Mouse (Mus musculus): ENCODE results near the gene Herc1.
"Not testable (repeated sequence)": the region's sequence is repeated elsewhere in the genome, so short reads cannot be mapped to it uniquely, and the experiment has no call there.

The Herc1 gene

DNA sequence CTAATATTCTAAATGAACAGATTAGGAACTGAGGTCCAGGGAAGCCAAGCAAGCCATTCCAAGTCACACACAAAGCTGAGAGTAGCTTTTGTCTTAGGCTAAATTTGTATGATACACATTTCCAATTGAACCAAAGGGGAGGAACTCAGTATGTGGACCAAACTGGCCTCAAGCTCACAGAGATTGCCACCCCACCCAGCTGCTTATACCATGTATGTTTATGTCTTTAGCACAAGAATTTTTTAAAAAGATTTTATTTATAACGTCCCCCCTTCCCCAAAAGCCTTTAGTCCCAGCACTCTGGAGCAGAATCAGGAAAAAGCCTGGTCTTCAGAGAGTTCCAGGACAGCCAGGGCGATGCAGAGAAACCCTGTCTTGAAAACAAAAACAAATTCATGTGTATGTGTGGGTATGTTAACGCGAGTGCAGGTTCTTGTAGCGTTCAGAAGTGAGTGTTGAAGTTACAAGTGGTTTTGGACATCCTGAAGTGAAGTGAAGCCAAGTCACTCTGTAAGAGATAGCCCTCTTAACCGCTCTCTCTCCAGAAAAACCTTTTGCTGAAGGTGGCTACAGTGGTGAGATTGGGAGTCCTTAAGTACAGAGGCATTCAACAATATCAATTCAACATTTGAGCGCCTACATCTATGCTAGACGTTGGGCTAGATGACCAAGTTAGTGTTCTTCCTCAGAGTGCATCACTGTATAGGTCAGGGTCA, 948 bp upstream of the Herc1 start:
- no peak for DNase-seq

- DNase-seq = no peak
These were observed 659 bp downstream of the Herc1 start for GRCm38 (mm10) chr9:66350788-66351430.

DNA sequence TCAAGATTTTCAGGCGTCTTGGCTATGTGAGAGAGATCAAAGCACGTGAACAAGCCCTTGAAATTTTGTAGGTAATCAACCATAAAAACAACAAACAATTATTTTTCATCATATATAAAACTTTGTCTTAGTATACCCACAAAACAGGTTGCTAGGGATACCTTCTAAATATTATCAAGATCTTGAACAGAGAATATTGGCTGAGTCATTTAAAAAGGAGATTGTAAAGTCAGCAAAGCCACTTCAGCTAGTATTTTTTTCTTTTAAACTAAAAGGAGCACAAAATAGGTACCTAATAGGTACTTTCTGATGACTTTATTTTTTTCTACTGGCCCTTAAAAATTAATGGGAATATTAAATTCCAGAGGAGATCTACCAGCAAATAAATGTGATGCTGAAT, 2.5 kb downstream of the Herc1 start:
- DNase-seq = no peak

DNA sequence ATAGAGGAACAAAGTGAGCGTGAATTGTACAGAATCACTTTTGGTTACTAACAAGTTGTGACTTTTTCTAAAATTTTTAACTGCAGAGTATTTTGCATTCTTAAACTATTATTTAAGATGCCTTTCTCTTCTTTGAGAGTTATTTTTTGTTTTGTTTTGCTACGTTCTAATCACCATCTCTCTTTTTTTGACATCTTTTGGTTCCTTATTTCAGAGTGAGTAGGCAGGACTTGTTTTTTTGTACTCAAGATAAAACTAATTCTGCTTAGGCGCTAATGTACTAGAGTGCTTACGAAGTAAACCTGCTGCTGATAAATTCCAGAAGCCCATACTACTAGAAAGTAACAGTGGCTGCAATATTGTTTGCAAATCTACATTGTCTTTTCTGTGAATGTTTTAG, 8.9 kb downstream of the Herc1 start:
- DNase-seq = no peak

DNA sequence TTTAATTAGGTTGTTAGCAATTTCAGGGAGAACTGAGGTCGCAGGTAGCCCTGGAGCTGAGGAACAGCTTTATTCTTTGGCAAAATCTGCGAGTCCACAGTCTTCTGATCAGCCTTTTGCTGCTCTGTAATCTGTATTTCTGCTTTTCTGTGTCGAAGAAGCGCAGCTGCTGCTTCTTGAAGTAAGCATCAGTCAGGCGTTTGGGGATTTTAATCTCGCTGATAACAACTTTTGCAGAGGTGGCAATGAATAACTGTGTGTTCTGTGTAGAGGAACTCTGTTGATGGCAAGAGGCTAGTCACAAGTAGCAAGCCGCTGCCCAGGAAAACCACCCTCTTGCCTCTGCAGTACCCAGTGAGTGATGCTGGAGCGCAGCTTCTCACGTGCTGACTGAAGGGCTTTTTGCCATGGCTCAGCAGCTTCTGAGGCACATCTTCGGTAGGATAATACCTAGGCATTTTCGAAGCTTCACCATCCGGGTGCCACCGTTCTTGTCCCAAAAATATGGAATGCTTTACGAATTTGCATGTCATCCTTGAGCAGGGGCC, 10.0 kb downstream of the Herc1 start:
- no peak for DNase-seq

DNA sequence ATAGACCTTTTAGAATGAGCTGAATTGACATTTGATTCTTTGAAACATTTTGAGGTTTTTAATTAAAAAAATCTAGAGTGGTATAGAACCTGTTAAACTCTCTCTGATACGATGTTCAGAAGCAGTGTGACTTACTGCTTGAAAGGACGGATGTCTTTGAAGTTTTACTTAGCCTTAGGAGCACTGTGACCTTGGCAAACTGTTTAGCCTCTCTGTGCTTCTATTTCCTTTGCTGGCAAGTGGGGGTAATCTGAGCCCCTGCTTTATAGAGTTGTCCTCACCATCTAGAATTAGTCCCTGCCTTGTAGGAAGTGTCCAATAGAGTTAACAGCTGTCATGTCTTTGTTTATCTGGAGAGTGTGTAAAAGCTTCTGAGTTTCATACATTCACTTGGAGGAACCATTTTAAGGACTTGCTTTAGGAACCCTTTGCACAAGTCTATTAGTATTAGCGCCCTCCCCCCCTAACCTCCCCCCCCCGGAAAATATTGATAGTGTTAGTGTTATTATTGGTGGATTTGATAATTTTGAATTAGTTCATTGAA, 18.7 kb downstream of the Herc1 start:
- DNase-seq = no peak

GRCm38 (mm10) chr9:66370334-66370733, 20.1 kb downstream of the Herc1 start:
- no peak for DNase-seq

GRCm38 (mm10) chr9:66370847-66371246, 20.6 kb downstream of the Herc1 start:
- DNase-seq = no peak

DNA sequence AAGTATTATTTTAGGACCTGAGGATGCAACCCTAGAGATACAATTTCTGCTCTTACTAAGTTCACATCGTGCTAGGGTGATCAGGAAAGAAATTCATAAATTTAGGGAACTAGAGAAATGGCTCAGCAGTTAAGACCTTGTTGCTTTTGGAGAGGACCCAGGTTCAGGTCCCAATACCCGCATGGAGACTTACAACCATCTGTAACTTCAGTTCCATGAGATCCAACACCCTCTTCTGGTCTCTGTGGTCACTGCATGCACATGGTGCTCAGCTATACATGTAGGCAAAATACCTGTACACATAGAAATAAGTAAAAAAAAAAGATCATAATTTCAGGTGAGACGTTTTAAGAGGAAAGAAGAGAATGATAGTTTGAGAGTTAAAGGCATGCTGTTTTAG, 23.2 kb downstream of the Herc1 start:
- no peak for DNase-seq

- DNase-seq = no peak
These were observed 24.5 kb downstream of the Herc1 start for GRCm38 (mm10) chr9:66374495-66375478.

DNA sequence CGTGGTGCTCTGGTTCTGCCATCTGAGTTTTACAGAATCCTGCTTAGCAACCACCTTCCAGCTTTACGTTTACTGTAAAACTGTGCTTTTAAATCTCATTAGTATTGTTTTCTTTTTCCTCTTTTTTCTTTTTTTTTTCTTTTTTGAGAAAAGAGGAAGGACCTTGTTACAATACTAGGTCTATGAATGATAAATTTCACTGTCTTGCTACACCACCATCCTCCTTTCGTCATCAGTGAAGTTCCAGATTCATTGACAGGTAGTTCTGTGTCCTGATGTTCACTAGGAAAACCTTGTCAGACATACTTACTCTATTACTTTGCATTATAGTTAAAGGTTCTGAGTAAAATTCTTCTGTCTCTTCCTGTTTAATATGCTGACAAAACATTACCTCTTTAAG, 33.2 kb downstream of the Herc1 start:
- no peak for DNase-seq

- DNase-seq = not testable (repeated sequence)
These were observed 40.1 kb downstream of the Herc1 start for GRCm38 (mm10) chr9:66390338-66390737.

DNA sequence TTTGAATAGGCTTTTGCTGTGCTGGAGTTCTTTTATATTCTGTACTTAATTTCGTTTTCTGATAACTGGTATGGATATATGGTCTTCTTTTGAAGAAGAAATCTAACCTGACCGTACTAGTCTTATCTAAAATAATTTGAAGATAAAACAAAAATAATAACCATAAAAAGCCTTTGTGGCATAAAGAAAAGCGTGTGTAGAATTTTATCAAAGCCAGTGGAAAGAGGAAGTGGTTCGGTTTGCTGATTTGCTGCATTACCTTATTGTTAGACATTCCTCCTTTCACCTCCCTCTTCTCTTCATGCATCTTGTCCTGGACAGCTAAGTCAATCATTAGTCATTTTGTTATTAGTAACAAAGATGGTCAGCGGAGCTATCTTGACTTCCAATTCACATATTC, 43.1 kb downstream of the Herc1 start:
- no peak for DNase-seq

DNA sequence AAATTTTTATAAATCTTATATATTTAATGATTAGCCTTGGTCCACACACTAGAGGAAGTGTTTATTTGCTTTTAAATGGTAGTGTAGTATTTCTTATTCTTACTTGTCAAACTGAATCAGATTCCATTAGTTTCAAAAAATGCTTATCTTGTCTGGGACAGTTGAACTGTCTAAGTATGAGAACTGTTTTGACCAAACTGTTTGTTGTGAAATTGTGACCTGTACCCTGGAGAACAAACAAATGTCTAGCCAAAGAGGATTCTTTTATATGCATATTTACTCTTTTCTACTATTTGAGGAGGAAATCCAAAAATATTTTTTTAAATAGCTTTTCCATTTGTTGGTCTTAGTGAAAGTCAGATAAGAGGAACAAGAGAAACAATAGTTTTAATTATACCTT, 73.2 kb downstream of the Herc1 start:
- DNase-seq = no peak

- DNase-seq = no peak
These were observed 89.8 kb downstream of the Herc1 start for GRCm38 (mm10) chr9:66440007-66440406.

DNA sequence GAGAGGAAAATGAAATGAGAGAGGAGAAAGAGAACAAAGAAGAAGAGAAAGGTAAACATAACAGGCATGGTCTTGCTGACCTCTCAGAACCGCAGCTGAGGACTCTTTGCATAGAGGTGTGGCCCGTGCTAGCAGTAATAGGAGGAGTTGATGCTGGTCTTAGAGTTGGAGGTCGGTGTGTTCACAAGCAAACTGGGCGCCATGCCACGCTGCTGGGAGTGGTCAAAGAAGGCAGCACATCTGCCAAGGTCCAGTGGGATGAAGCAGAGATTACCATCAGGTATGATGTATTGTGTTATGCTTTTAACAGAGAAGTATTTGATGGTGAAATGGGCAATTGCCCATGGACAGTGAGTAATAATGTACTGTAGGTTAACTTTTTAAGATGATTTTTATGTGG, 98.0 kb downstream of the Herc1 start:
- peak; percentile 5 for DNase-seq

DNA sequence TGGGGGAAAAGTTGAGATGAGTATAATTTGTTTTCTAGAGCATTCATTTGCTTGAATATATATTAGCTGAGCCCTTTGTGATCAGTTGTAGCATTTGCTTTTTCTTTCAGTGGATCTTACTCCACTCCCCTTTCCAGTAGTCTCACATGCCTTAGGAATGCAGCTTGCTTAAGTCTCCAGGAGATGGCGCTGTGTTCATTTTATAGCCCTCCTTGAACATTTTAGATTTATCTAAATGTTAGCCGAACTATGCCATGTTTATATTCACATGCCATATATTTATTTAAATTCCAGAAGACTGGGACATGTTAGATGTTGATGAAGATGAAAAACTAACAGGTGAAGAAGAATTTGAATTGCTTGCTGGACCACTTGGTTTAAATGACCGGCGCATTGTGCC, 114.8 kb downstream of the Herc1 start:
- peak; percentile 48 for DNase-seq

GRCm38 (mm10) chr9:66477785-66478184, 127.5 kb downstream of the Herc1 start:
- DNase-seq = no peak

DNA sequence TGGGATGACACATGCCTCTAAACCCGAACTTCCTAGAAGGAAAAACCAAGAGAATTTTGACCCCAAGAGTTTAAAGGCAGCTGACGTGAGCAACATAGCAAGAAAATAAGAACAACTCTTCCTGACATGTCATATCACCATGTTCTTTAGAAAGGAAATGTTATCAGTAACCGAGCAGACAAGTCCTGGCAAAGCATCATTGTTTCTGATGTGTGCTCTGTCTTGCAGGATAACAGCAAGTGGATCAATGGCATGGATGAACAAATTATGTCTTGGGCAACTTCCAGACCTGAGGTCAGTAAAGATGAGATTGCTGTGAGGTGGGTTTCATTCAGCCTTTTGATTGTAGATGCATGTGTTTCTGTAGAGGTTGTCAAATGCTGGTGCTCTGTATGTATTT, 133.2 kb downstream of the Herc1 start:
- DNase-seq = no peak

DNA sequence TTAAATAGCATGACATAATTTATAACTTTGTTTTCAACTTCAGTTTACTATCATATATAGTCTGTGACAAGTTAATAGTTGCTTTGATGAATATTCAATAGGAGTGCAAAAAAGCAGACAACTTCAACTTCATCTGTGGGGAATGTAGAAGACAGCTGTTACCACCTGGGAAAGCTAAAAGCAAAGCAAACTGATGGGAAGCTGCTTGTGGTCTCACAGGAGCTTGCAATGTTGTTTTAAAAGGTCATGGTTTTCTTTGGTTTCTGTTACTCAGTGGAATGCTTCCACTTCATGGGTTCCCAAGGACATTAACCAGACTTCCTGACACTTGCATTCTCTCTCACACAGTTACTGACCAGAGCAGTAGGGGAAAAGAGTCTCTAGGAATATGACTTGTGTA, 138.5 kb downstream of the Herc1 start:
- no peak for DNase-seq

DNA sequence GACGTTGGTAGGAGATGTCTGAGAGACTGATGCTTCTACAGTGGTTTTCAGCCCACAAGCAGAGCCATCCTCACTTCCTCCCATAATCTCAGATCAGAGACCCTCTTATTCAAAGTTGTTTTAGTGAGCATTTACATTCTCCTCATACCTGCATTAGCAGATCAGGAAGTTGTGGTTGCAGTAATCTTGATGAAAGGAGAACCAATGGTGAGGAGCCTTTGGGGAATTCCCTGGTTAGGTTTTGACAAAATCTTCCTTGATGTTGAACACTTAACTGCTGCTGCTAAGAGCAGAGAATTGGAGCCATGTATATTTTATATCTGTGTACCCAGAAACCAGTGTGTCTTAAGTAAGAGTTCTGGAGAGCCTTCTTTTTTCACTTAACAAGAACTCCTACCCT, 142.1 kb downstream of the Herc1 start:
- no peak for DNase-seq

DNA sequence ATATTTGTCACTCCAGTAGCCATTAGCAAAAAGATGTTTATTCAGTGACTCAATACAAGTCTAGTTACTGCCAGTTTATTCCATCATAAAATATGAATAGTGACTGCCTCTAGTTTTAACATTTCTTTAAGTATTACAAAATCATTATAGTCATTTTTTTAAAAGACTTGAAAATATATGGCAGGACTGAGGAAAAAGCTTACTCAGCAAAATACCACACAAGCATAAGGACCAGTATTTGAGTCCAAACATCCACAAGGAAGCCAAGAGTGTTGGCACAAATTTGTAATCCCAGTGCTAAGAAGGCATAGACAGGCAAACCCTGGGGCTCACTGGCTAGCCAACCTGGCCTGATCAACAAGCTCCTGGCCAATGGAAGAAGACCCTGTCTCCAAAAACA, 143.7 kb downstream of the Herc1 start:
- DNase-seq = no peak

DNA sequence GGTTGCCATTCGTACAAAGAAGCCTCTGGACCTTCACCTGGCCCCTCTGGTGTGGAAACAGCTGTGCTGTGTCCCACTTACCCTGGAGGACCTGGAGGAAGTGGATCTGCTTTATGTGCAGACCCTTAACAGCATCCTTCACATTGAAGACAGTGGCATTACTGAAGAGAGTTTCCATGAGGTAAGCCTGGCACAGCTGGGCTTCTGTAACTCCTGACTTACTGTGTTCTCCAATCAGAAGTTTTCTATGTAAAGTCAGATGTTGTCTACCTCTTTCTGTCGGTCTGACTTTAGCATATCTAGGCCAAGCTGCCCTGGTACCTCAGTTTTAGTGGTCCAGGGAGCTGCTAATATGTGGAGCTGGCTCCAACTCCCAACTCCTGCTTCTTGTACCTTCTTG, 151.0 kb downstream of the Herc1 start:
- no peak for DNase-seq
